Mouse (Mus musculus) liver, postnatal 0 days (tissue): Measurements from ENCODE around the gene Mvb12b. TPM values are rescaled to one million over a fixed set of nuclear protein-coding genes. Genes with fewer than 3 reads are reported as not detected.

Experiments used
- ATAC-seq: fragments of 200-750 bp; cut with Nextera tagmentation; 2 replicates; pipeline ENCODE4 v1.8.0; 2017; ENCODE audit warnings: mild to moderate bottlenecking, moderate library complexity
- DNase-seq: peaks from one replicate; pipeline ENCODE4 v3.0.0-alpha.2; 2016
- H3K27ac ChIP-seq: fragments of 300-500 bp; sonication (generic); 2 replicates; pipeline ENCODE4 v1.5.1; 2014; ENCODE audit warnings: antibody characterized with exemption, moderate library complexity, mild to moderate bottlenecking, low read depth
- H3K27me3 ChIP-seq: fragments of 300-500 bp; sonication (generic); 2 replicates; pipeline ENCODE4 v1.6.1; 2014; ENCODE audit warnings: low read length, control low read depth, mixed read lengths; ENCODE audit not compliant: insufficient read depth
- H3K36me3 ChIP-seq: fragments of 300-500 bp; sonication (generic); replicated peaks from 2 replicates; pipeline ENCODE4 v1.6.1; 2014; ENCODE audit warnings: mild to moderate bottlenecking, control low read depth, low read length, moderate library complexity, mixed read lengths; ENCODE audit not compliant: insufficient read depth
- H3K4me1 ChIP-seq: fragments of 300-500 bp; sonication (generic); 2 replicates; pipeline ENCODE4 v1.6.1; 2014; ENCODE audit warnings: antibody characterized with exemption, mild to moderate bottlenecking, control low read depth; ENCODE audit not compliant: insufficient read depth
- H3K4me2 ChIP-seq: fragments of 300-500 bp; sonication (generic); 2 replicates; pipeline ENCODE4 v1.6.1; 2014; ENCODE audit warnings: low read depth, mild to moderate bottlenecking, low read length, moderate library complexity, mixed read lengths
- H3K4me3 ChIP-seq: fragments of 300-500 bp; sonication (generic); 2 replicates; pipeline ENCODE4 v1.5.1; 2014; ENCODE audit warnings: low read depth, low read length
- H3K9ac ChIP-seq: fragments of 300-500 bp; sonication (generic); replicated peaks from 2 replicates; pipeline ENCODE4 v1.6.1; 2014; ENCODE audit warnings: mild to moderate bottlenecking, moderate library complexity
- H3K9me3 ChIP-seq: fragments of 300-500 bp; sonication (generic); 2 replicates; pipeline ENCODE4 v1.6.1; 2016; ENCODE audit warnings: mild to moderate bottlenecking, control low read depth, low read length, mixed read lengths
- CTCF ChIP-seq: sonication (generic); IDR thresholded peaks from 2 replicates; pipeline ENCODE4 v1.5.1; 2016; ENCODE audit warnings: antibody characterized with exemption, low read depth
- EP300 ChIP-seq: IDR thresholded peaks from 2 replicates; pipeline ENCODE4 v1.6.1; 2016; ENCODE audit warnings: antibody characterized with exemption, low read depth, mild to moderate bottlenecking
- WGBS: fragments of 180-500 bp; shearing (Covaris S2); extraction: QIAGEN DNeasy Blood & Tissue Kit; methylation state at CpG from one replicate; pipeline ENCODE4 v1.1.7; 2014; ENCODE audit not compliant: insufficient replicate concordance; 5-methylcytosine and 5-hydroxymethylcytosine counted together
- polyA plus RNA-seq: library from polyadenylated mRNA; unstranded; fragments of >200 nt; fragmentation: Nextera tagmentation; extraction: Ambion mirVana; gene quantifications from 2 replicates; pipeline ENCODE4 v1.2.1, GENCODE M21; 2015

The Mvb12b gene
- polyA plus RNA-seq, 1 experiment from 2014 or later = 8.1 TPM

- no peaks in the 10 kb centered on the region for H3K27me3 ChIP-seq
- H3K4me1 ChIP-seq = peaks cover 62% of the 10 kb centered on the region
- DNase-seq (no peak), ATAC-seq (peak; percentile 80)
- H3K9me3 ChIP-seq = no peaks in the 10 kb centered on the region
- 35% methylated on average over 2 of the region's 2 CpGs for WGBS
- peak overlapping the region; percentile 47 for H3K4me2 ChIP-seq
- H3K36me3 ChIP-seq = 0 out of 2 replicates have a peak, but pooled peaks cover 4% of the 10 kb centered on the region
- no peak overlapping the region for H3K4me3 ChIP-seq
- TF ChIP-seq EP300 (no peak), CTCF (no peak)
- peak overlapping the region; percentile 49 for H3K9ac ChIP-seq
- peak overlapping the region; percentile 92 for H3K27ac ChIP-seq
These were observed 44.1 kb downstream of the Mvb12b start for GRCm38 (mm10) chr2:33843642-33844041.

GRCm38 (mm10) chr2:33842983-33843577 is 44.7 kb downstream of the Mvb12b start:
- H3K27ac ChIP-seq = peak overlapping the region; percentile 92
- ATAC-seq = peak; percentile 99
- DNase-seq = peak; percentile 79
- H3K9ac ChIP-seq = peak overlapping the region; percentile 49; the same call in 1 of the 2 replicates
- H3K36me3 ChIP-seq = 0 out of 2 replicates have a peak, but pooled peaks cover 4% of the 10 kb centered on the region
- TF ChIP-seq CTCF (peak; percentile 14; the same call in 1 of the 2 replicates), EP300 (peak; percentile 100)
- H3K9me3 ChIP-seq = no peaks in the 10 kb centered on the region
- H3K4me2 ChIP-seq = peak overlapping the region; percentile 47
- H3K27me3 ChIP-seq = no peaks in the 10 kb centered on the region
- peaks cover 61% of the 10 kb centered on the region for H3K4me1 ChIP-seq
- 47% methylated on average over 2 of the region's 2 CpGs for WGBS
- H3K4me3 ChIP-seq = no peak overlapping the region

GRCm38 (mm10) chr2:33841980-33842379 is 45.8 kb downstream of the Mvb12b start:
- H3K4me2 ChIP-seq = no peak overlapping the region
- TF ChIP-seq EP300 (no peak), CTCF (no peak)
- DNase-seq = no peak
- no peaks in the 10 kb centered on the region for H3K9me3 ChIP-seq
- no peak overlapping the region for H3K4me3 ChIP-seq
- no peak for ATAC-seq
- H3K27me3 ChIP-seq = no peaks in the 10 kb centered on the region
- 75% methylated on average over 4 of the region's 4 CpGs for WGBS
- 0 out of 2 replicates have a peak, but pooled peaks cover 4% of the 10 kb centered on the region for H3K36me3 ChIP-seq
- peaks cover 57% of the 10 kb centered on the region for H3K4me1 ChIP-seq
- H3K27ac ChIP-seq = peak overlapping the region; percentile 92
- 0 out of 2 replicates have a peak overlapping the region, but pooled peaks have one; percentile 4 for H3K9ac ChIP-seq

- TF ChIP-seq EP300 (no peak), CTCF (no peak)
- Histone ChIP-seq H3K9me3 (no peaks in the 10 kb centered on the region), H3K9ac (no peak overlapping the region), H3K27me3 (no peaks in the 10 kb centered on the region), H3K4me1 (peaks cover 53% of the 10 kb centered on the region), H3K4me2 (no peak overlapping the region), H3K4me3 (no peak overlapping the region), H3K27ac (0 out of 2 replicates have a peak overlapping the region, but pooled peaks have one; percentile 2), H3K36me3 (0 out of 2 replicates have a peak, but pooled peaks cover 4% of the 10 kb centered on the region)
- no peak for ATAC-seq
- no peak for DNase-seq
- WGBS = 84% methylated on average over 3 of the region's 3 CpGs
These were observed 47.3 kb downstream of the Mvb12b start for GRCm38 (mm10) chr2:33840483-33840882.

GRCm38 (mm10) chr2:33839252-33839651 is 48.5 kb downstream of the Mvb12b start:
- DNase-seq (no peak), ATAC-seq (no peak)
- Histone ChIP-seq H3K36me3 (peaks cover 4% of the 10 kb centered on the region; the same call in 1 of the 2 replicates), H3K9ac (no peak overlapping the region), H3K4me3 (no peak overlapping the region), H3K9me3 (no peaks in the 10 kb centered on the region), H3K27me3 (no peaks in the 10 kb centered on the region), H3K4me2 (peak overlapping the region; percentile 0; the same call in 1 of the 2 replicates), H3K27ac (0 out of 2 replicates have a peak overlapping the region, but pooled peaks have one; percentile 52), H3K4me1 (peaks cover 47% of the 10 kb centered on the region)
- no peak for TF ChIP-seq CTCF
- peak; percentile 80; the same call in 1 of the 2 replicates for TF ChIP-seq EP300

- H3K27me3 ChIP-seq = no peaks in the 10 kb centered on the region
- H3K4me2 ChIP-seq = no peak overlapping the region
- peaks cover 4% of the 10 kb centered on the region; the same call in 1 of the 2 replicates for H3K36me3 ChIP-seq
- H3K27ac ChIP-seq = no peak overlapping the region; the same call in 1 of the 2 replicates
- H3K4me3 ChIP-seq = no peak overlapping the region
- TF ChIP-seq CTCF (no peak), EP300 (no peak)
- DNase-seq (no peak), ATAC-seq (no peak)
- H3K9ac ChIP-seq = no peak overlapping the region
- no peaks in the 10 kb centered on the region for H3K9me3 ChIP-seq
- WGBS = 93% methylated on average over 6 of the region's 6 CpGs
- H3K4me1 ChIP-seq = peaks cover 34% of the 10 kb centered on the region
These were observed 50.4 kb downstream of the Mvb12b start for GRCm38 (mm10) chr2:33837297-33837696.
